Mouse (Mus musculus) E14TG2a.4 (cell line): Measurements from ENCODE around the gene Sstr3.

Source experiments
- CTCF ChIP-seq: conservative IDR thresholded peaks from 2 replicates; pipeline ENCODE4 v1.5.1; 2014; ENCODE audit warnings: low read length
- NANOG ChIP-seq: IDR thresholded peaks from 2 replicates; pipeline ENCODE4 v1.6.1; 2014; ENCODE audit warnings: borderline replicate concordance, low read length, mixed read lengths
- POU5F1 ChIP-seq: IDR thresholded peaks from 2 replicates; pipeline ENCODE4 v1.6.1; 2014; ENCODE audit warnings: low read length, borderline replicate concordance

DNA sequence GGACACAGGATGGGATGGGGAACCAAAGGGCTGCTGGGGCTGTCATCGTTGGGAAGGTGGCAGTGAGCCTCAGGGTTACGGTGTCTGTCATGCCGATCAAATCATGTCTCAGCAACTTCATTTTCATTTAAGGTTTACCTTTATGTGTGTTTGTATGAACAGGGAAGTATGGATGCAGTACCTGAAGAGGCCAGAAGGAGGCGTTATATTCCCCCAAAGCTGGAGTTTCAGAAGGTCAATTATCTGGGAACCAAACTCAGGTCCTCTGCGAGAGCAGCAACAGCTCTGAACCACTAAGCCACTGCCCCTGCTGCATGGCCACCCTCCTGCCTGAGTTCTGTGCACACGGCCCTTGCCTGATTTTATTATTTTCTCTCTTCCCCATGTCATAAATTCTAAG lies 46.3 kb upstream of the Sstr3 start:
- peak; percentile 81 for TF ChIP-seq CTCF
- no peak for TF ChIP-seq POU5F1
- no peak for TF ChIP-seq NANOG
